Mouse (Mus musculus) forebrain, embryonic 14.5 days (tissue): ENCODE results near the gene Hdac7. TPM values are rescaled to one million over a fixed set of nuclear protein-coding genes. Genes with fewer than 3 reads are reported as not detected.

Experiments used
- ATAC-seq: fragments of 200-750 bp; cut with Nextera tagmentation; 2 replicates; pipeline ENCODE4 v1.8.0; 2017; ENCODE audit warnings: mild to moderate bottlenecking, moderate library complexity
- DNase-seq: peaks from one replicate; pipeline ENCODE4 v3.0.0-alpha.2; 2015; ENCODE audit warnings: low spot score
- H3K27ac ChIP-seq: fragments of 300-500 bp; sonication (generic); 2 replicates; pipeline ENCODE4 v1.5.1; 2014; ENCODE audit warnings: low read depth, mild to moderate bottlenecking, control low read depth, low read length, moderate library complexity
- H3K27me3 ChIP-seq: fragments of 300-500 bp; sonication (generic); replicated peaks from 2 replicates; pipeline ENCODE4 v1.6.1; 2014; ENCODE audit warnings: low read length, control low read depth, mixed read lengths; ENCODE audit not compliant: control insufficient read depth, insufficient read depth
- H3K36me3 ChIP-seq: fragments of 300-500 bp; sonication (generic); 2 replicates; pipeline ENCODE4 v1.6.1; 2014; ENCODE audit warnings: low read length, control low read depth; ENCODE audit not compliant: control insufficient read depth, insufficient read depth
- H3K4me1 ChIP-seq: fragments of 300-500 bp; sonication (generic); 2 replicates; pipeline ENCODE4 v1.6.1; 2014; ENCODE audit warnings: antibody characterized with exemption, low read length, control low read depth; ENCODE audit not compliant: control insufficient read depth, insufficient read depth
- H3K4me2 ChIP-seq: fragments of 300-500 bp; sonication (generic); 2 replicates; pipeline ENCODE4 v1.6.1; 2014; ENCODE audit warnings: mild to moderate bottlenecking, control low read depth, low read length
- H3K4me3 ChIP-seq: fragments of 300-500 bp; sonication (generic); 2 replicates; pipeline ENCODE4 v1.5.1; 2014; ENCODE audit warnings: low read depth, low read length, control low read depth
- H3K9ac ChIP-seq: fragments of 300-500 bp; sonication (generic); 2 replicates; pipeline ENCODE4 v1.6.1; 2014; ENCODE audit warnings: mild to moderate bottlenecking, low read length, control low read depth, moderate library complexity
- H3K9me3 ChIP-seq: fragments of 300-500 bp; sonication (generic); replicated peaks from 2 replicates; pipeline ENCODE4 v1.6.1; 2016; ENCODE audit warnings: low read length, control low read depth, mixed read lengths; ENCODE audit not compliant: control insufficient read depth
- WGBS: fragments of 180-500 bp; shearing (Covaris S2); extraction: QIAGEN DNeasy Blood & Tissue Kit; methylation state at CpG from one replicate; pipeline ENCODE4 v1.1.7; 2014; 5-methylcytosine and 5-hydroxymethylcytosine counted together
- polyA plus RNA-seq: library from polyadenylated mRNA; unstranded; fragments of >200 nt; fragmentation: Nextera tagmentation; extraction: Ambion mirVana; gene quantifications from 2 replicates; pipeline ENCODE4 v1.2.1, GENCODE M21; 2014

Gene Hdac7
- polyA plus RNA-seq, 1 experiment from 2014 or later, result 19.5 TPM

- ATAC-seq (no peak), DNase-seq (no peak)
- H3K9me3 ChIP-seq, result no peaks in the 10 kb centered on the region
- H3K27me3 ChIP-seq, result no peaks in the 10 kb centered on the region
- no peak overlapping the region for H3K9ac ChIP-seq
- H3K27ac ChIP-seq, result no peak overlapping the region
- no peak overlapping the region for H3K4me3 ChIP-seq
- 93% methylated on average over 2 of the region's 2 CpGs for WGBS
- H3K36me3 ChIP-seq, result no peaks in the 10 kb centered on the region
- H3K4me2 ChIP-seq, result no peak overlapping the region
- no peaks in the 10 kb centered on the region for H3K4me1 ChIP-seq
Measured at GRCm38 (mm10) chr15:97847866-97848265, 3.6 kb upstream of the Hdac7 start.

GRCm38 (mm10) chr15:97847285-97847684, 3.0 kb upstream of the Hdac7 start:
- no peak overlapping the region for H3K4me2 ChIP-seq
- H3K36me3 ChIP-seq, result no peaks in the 10 kb centered on the region
- DNase-seq, result no peak
- no peak overlapping the region for H3K27ac ChIP-seq
- ATAC-seq, result no peak
- H3K27me3 ChIP-seq, result no peaks in the 10 kb centered on the region
- H3K4me3 ChIP-seq, result no peak overlapping the region
- H3K9me3 ChIP-seq, result no peaks in the 10 kb centered on the region
- no peaks in the 10 kb centered on the region for H3K4me1 ChIP-seq
- H3K9ac ChIP-seq, result no peak overlapping the region
- 90% methylated on average over 4 of the region's 4 CpGs for WGBS

DNA sequence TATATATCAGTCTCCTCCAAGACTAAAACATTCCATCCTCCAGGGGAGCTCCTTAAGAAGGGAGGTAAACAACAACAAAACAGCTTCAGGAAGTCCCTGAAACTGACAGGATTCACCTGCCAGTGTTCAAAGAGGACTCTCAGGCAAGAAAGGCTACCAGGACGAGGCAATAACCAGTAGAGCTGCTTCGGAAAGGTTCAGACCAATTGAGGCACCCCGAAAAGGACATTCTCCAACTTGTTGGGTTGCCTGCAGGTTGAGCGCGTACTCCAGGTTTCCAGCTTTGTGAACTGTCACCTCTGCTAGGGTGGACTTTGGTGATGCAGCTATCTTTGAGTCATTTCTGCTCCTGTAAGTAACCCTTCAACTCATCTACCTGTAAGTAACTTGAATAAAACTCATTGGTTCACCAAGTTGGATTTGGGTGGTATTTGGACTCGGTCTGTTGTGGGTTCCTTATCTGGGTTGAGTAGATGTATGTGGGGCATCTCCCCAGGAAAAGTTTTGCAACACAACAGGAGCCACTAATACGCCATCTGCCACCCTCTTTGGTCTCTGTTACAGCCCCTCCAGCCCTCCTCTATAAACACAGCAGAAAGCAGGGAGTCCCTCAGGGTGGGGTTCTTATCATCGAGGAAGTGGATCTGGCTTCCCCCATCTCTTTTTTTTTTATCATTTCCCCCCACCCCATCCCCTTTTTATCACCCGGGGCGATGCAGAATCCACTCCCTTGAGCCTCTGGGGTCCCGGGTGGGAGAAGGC, 2.0 kb upstream of the Hdac7 start:
- DNase-seq, result no peak
- H3K4me1 ChIP-seq, result no peaks in the 10 kb centered on the region
- H3K9me3 ChIP-seq, result no peaks in the 10 kb centered on the region
- no peak overlapping the region for H3K27ac ChIP-seq
- 90% methylated on average over 11 of the region's 11 CpGs for WGBS
- H3K36me3 ChIP-seq, result no peaks in the 10 kb centered on the region
- no peaks in the 10 kb centered on the region; the same call in 1 of the 2 replicates for H3K27me3 ChIP-seq
- H3K4me2 ChIP-seq, result no peak overlapping the region
- H3K9ac ChIP-seq, result no peak overlapping the region
- no peak overlapping the region for H3K4me3 ChIP-seq
- no peak for ATAC-seq

DNA sequence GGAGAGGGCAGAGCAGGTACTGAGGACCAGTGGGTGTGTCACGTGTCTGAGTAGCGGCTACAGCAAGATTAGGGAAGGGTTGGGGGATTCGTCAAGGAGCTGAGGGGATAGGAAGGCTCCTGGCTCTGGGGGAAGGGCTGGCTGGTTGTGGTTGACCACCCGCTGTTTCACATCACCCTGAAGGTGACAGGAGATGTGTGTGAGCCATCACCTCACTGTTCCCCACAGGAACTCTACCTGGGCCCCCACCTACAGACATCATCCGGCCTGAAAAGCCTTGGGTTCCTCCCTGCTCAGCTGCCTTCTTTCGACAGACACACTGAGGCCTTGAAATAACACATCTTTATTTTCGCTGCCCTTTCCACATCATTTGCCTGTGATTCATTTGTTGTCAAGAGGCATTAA, 1.1 kb downstream of the Hdac7 start:
- DNase-seq, result no peak

GRCm38 (mm10) chr15:97842058-97842457, 2.2 kb downstream of the Hdac7 start:
- DNase-seq, result no peak
- Histone ChIP-seq H3K9ac (no peak overlapping the region), H3K27me3 (no peaks in the 10 kb centered on the region; the same call in 1 of the 2 replicates), H3K36me3 (no peaks in the 10 kb centered on the region), H3K4me3 (no peak overlapping the region), H3K27ac (no peak overlapping the region), H3K4me2 (no peak overlapping the region), H3K4me1 (peaks cover 8% of the 10 kb centered on the region), H3K9me3 (no peaks in the 10 kb centered on the region)
- 93% methylated on average over 6 of the region's 6 CpGs for WGBS
- no peak for ATAC-seq

More for the DNA sequence above, 1.1 kb downstream of the Hdac7 start:
- no peak overlapping the region for H3K4me2 ChIP-seq
- H3K27me3 ChIP-seq, result no peaks in the 10 kb centered on the region; the same call in 1 of the 2 replicates
- 78% methylated on average over 7 of the region's 7 CpGs for WGBS
- H3K27ac ChIP-seq, result no peak overlapping the region
- no peak overlapping the region for H3K4me3 ChIP-seq
- H3K9me3 ChIP-seq, result no peaks in the 10 kb centered on the region
- no peak overlapping the region for H3K9ac ChIP-seq
- ATAC-seq, result no peak
- no peaks in the 10 kb centered on the region for H3K36me3 ChIP-seq
- H3K4me1 ChIP-seq, result no peaks in the 10 kb centered on the region

DNA sequence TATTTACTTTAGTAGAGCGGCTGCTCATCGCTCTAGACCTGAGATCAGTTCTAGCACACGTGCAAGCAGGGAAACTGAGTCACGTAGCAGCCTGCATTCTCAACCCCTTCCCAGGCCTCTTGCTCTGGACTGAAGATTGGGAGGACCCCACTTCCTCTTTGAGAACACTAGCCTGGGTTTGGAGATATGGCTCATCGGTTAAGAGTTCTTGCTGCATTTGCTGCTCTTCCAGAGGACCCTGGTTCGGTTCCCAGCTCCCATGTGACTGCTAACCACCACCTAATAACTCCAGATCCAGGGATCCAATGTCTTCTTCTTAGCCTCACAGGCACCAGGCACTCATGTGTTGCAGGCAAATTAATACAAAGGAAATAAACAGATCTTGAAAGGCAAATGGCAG, 2.9 kb downstream of the Hdac7 start:
- no peaks in the 10 kb centered on the region for H3K36me3 ChIP-seq
- H3K4me3 ChIP-seq, result no peak overlapping the region
- no peaks in the 10 kb centered on the region for H3K9me3 ChIP-seq
- 96% methylated on average over 6 of the region's 6 CpGs for WGBS
- no peaks in the 10 kb centered on the region; the same call in 1 of the 2 replicates for H3K27me3 ChIP-seq
- H3K27ac ChIP-seq, result no peak overlapping the region
- DNase-seq (no peak), ATAC-seq (no peak)
- H3K9ac ChIP-seq, result no peak overlapping the region
- H3K4me1 ChIP-seq, result peaks cover 8% of the 10 kb centered on the region
- no peak overlapping the region for H3K4me2 ChIP-seq

DNA sequence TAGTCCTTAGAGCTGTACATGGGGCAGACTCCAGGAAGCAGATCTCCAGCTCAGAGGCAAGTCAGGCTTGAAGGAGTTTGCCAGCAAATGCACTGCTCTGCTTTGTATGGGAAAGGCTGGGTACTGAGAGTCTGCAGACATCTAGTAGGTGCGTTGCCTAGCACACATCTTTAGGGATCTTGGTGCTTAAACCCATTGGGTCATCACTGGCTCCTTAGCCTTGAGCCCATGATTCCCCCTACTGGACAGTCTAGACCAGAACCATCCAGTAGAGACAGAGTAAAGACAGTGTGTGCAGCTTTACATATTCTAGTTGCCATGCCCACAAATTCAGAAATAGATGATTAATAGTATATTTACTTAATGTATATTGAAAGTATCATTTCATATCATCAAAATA, 3.5 kb downstream of the Hdac7 start:
- Histone ChIP-seq H3K9ac (no peak overlapping the region), H3K4me2 (no peak overlapping the region), H3K27me3 (no peaks in the 10 kb centered on the region; the same call in 1 of the 2 replicates), H3K27ac (no peak overlapping the region), H3K4me1 (peaks cover 8% of the 10 kb centered on the region), H3K36me3 (no peaks in the 10 kb centered on the region), H3K9me3 (no peaks in the 10 kb centered on the region), H3K4me3 (no peak overlapping the region)
- DNase-seq (no peak), ATAC-seq (no peak)
- 81% methylated on average over 1 of the region's 1 CpGs for WGBS

GRCm38 (mm10) chr15:97839991-97840455, 4.3 kb downstream of the Hdac7 start:
- Histone ChIP-seq H3K9ac (no peak overlapping the region), H3K4me3 (no peak overlapping the region), H3K4me1 (peaks cover 8% of the 10 kb centered on the region), H3K36me3 (no peaks in the 10 kb centered on the region), H3K27ac (no peak overlapping the region), H3K27me3 (no peaks in the 10 kb centered on the region; the same call in 1 of the 2 replicates), H3K9me3 (no peaks in the 10 kb centered on the region), H3K4me2 (no peak overlapping the region)
- peak; percentile 44 for DNase-seq
- ATAC-seq, result no peak
- WGBS, result 59% methylated on average over 3 of the region's 3 CpGs

DNA sequence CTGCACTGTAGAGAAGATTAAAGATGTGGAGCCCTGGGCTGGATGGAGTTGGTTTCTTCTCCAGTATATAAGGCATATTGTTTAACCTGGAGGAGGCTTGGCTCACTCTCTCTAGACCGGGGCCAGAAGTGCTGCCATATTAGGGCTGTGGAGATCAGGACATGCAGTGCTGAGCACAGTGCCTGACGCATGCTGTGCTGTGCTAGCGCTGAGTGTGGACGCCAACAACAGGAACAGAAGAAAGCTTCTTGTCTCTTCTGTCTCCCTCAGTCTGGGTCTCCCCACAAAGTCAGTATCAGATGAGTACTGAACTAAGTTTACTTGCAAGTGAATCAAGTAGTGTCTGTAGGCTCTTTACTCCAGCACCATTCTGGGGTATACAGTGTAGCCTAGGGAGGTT, 4.8 kb downstream of the Hdac7 start:
- no peak overlapping the region for H3K4me3 ChIP-seq
- ATAC-seq (no peak), DNase-seq (no peak)
- WGBS, result 69% methylated on average over 4 of the region's 4 CpGs
- H3K36me3 ChIP-seq, result no peaks in the 10 kb centered on the region
- H3K4me2 ChIP-seq, result no peak overlapping the region
- H3K27me3 ChIP-seq, result no peaks in the 10 kb centered on the region; the same call in 1 of the 2 replicates
- no peak overlapping the region for H3K9ac ChIP-seq
- H3K4me1 ChIP-seq, result peaks cover 8% of the 10 kb centered on the region
- no peak overlapping the region for H3K27ac ChIP-seq
- no peaks in the 10 kb centered on the region for H3K9me3 ChIP-seq
